Mouse (Mus musculus): ENCODE results near the gene Slfn8. TPM values are rescaled to one million over a fixed set of nuclear protein-coding genes. Genes with fewer than 3 reads are reported as not detected.

The Slfn8 gene
- polyA plus RNA-seq (2012; rRNA removed; ENCODE audit: low replicate concordance) = 0.18 and 0.36 TPM in 2 replicates

DNA sequence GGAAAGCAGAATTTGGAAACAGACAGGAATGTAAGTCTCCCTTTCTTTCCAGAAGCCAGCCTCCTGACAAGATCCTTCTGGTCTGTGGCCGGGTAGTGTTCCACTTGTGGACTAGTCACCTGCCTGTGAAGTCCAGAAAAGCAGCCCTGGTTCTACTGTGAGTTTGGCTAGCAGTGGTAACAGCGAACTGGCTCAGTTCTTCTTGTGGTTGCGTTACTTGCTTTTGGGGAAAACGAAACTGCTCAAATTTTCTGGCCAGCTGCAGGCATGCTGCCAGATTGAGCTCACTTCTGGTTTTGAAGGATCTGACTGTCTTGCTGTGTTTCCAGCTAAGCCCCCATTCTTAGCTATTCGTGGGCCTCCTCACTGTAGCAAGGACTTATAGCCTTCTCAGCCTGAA lies at the start of gene Slfn8:
Gene Slfn8, minus strand, starts transcription at position 190 of the 400 bp plus-strand sequence.

DNA sequence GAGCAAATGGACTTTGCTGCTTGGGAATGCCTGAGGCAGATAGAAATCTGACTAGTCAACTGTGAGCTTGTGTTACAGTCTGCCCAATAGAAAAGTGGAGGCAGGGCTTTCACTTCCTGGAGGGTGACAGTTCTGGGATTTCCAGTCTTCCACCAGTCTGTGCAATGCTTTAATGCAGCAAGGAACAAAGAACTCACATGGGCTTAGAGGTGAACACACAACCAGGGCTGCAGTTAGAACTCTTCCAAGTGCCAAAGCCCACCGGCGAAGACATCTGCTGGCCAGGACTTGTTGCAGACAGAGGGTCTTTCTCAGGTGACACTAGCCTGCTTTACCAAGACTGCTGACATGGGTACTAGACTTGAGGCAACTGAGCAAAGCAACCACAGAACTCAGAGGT lies 44.3 kb upstream of the Slfn8 start, which contains the start of gene Slfn2:
Gene Slfn2, plus strand, starts transcription at position 167 of the 400 bp plus-strand sequence.

DNA sequence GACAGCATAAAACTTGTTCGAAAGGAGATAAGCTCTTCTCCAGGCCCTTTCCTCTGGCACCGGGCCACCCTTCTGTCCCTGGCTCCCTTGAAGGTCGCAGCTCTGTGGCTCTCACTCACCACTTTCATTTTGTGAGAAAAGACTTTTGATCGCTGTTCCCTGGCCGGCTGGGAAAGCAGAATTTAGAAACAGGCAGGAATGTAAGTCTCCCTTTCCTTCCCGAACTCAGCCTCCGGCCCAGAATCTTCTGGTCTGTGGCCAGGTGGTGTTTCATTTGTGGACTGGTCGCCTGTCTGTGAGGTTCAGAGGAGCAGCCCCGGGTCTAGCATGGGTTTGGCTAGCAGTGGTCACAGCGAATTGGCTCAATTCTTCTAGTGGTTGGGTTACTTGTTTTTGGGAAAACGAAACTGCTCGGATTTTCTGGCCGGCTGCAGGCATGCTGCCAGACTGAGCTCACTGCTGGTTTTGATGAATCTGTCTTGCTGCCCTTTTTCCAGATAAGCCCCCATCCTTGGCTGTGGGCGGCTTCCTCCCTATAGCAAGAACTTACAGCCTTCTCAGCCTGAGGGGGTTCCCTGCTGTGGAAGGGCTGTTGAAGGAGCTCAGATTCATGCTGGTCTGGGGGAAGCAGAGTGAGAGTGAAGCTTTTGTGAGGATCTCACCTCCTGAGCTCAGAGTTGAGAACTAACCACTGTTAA lies 29.0 kb downstream of the Slfn8 start, which contains the start of gene Slfn9:
Gene Slfn9, minus strand, starts transcription at position 362 of the 698 bp plus-strand sequence.

Other genes starting within 250 kb of the Slfn8 start
- gene Lig3, start 239.7 kb downstream of the Slfn8 start, polyA plus RNA-seq (2012; rRNA removed; ENCODE audit: low replicate concordance) = 3.3 and 4.5 TPM in 2 replicates
- gene Rffl, start 149.6 kb downstream of the Slfn8 start, polyA plus RNA-seq (2012; rRNA removed; ENCODE audit: low replicate concordance) = 6.1 and 8.2 TPM in 2 replicates
- 5.7 and 8.1 TPM in 2 replicates for gene Rad51d, start 130.2 kb downstream of the Slfn8 start, polyA plus RNA-seq (2012; rRNA removed; ENCODE audit: low replicate concordance)
- gene Fndc8, start 128.7 kb downstream of the Slfn8 start, polyA plus RNA-seq (2012; rRNA removed; ENCODE audit: low replicate concordance) = 0.11 and 0.18 TPM in 2 replicates
- 22.9 and 23.1 TPM in 2 replicates for gene Nle1, start 112.4 kb downstream of the Slfn8 start, polyA plus RNA-seq (2012; rRNA removed; ENCODE audit: low replicate concordance)
- 0.25 and 0.63 TPM in 2 replicates for gene Unc45b, start 110.3 kb downstream of the Slfn8 start, polyA plus RNA-seq (2012; rRNA removed; ENCODE audit: low replicate concordance)
- 0.28 and 0.30 TPM in 2 replicates for gene Slfn5, start 69.5 kb downstream of the Slfn8 start, polyA plus RNA-seq (2012; rRNA removed; ENCODE audit: low replicate concordance)
- 0.26 and 0.35 TPM in 2 replicates for gene Slfn9, start 29.0 kb downstream of the Slfn8 start, polyA plus RNA-seq (2012; rRNA removed; ENCODE audit: low replicate concordance)
- gene Slfn2, start 44.3 kb upstream of the Slfn8 start, polyA plus RNA-seq (2012; rRNA removed; ENCODE audit: low replicate concordance) = 0.86 and 5.1 TPM in 2 replicates
- 0.06 and 0.34 TPM in 2 replicates for gene Slfn1, start 96.0 kb upstream of the Slfn8 start, polyA plus RNA-seq (2012; rRNA removed; ENCODE audit: low replicate concordance)
- 0.32 and 0.36 TPM in 2 replicates for gene Slfn4, start 154.4 kb upstream of the Slfn8 start, polyA plus RNA-seq (2012; rRNA removed; ENCODE audit: low replicate concordance)
- gene Slfn3, start 170.5 kb upstream of the Slfn8 start, polyA plus RNA-seq (2012; rRNA removed; ENCODE audit: low replicate concordance) = 0.11 TPM in 1 of 2 replicates, not detected in the other

Measured in duodenum, adult 2 months (tissue).